Comparison of ENCODE assay signal across 16 mouse cellular contexts in the genomic region with DNA sequence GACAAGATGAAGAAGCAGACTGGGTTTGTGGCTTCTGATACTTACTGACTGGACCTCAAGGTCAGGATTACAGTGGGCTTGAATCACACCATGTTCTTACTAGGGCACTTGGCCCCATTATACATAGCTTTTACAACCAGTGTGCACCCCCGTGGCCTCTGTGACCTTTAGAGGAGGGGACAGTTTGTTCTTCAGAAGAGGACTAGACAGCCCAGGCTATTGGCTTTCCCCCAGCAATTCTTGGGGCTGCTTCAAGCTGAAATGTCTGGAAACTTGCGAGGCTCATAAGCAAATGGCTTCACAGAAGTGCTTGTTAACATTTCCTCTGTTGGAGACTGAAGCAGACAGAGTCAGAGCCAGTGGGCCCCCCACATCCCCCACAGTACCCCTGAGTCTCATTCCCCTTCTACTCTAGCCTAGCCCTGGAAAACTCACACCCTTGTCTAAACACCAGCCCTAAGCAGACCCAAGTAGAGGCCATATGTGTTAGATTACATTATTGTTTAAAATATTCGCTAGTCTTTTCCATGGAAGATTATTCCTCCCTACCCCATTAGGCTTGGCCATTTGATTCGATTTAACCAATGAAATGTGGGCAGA.
DNase-seq lines count a peak whose midpoint lies in the region; ATAC-seq and TF ChIP-seq lines count a peak whose summit lies in the region.
"Had no signal": no experiment of that assay in that cellular context is flagged by ENCODE, and none has a peak within 500 bp of the region (broad histone marks: within the 10 kb centered on the region; RNA-seq: fewer than 3 reads in every experiment).

No protein-coding gene starts in this region.

- no peak for ATAC-seq in intestine, embryonic 14.5 days (replicated peaks; ENCODE audit: low FRiP score, low TSS enrichment, low read depth)
- no peak for ATAC-seq in intestine, postnatal 0 days
- no peak for ATAC-seq in embryonic facial prominence, embryonic 11.5 days (replicated peaks; ENCODE audit: insufficient number of reproducible peaks, low FRiP score, low TSS enrichment, low read depth)
- ATAC-seq in intestine, embryonic 15.5 days = no peak

- peaks cover 36% of the 10 kb centered on the region for H3K4me1 ChIP-seq in intestine, embryonic 14.5 days (replicated peaks; ENCODE audit: control insufficient read depth, insufficient read depth, low read length)
- no peaks in the 10 kb centered on the region; the same call in 1 of the 2 replicates for H3K4me1 ChIP-seq in intestine, postnatal 0 days (replicated peaks; ENCODE audit: control insufficient read depth, insufficient read depth, low read length)
- peaks cover 6% of the 10 kb centered on the region for H3K4me1 ChIP-seq in embryonic facial prominence, embryonic 11.5 days (ENCODE audit: control insufficient read depth, insufficient read depth, low read length)
- H3K4me1 ChIP-seq in intestine, embryonic 15.5 days (replicated peaks) = peaks cover 20% of the 10 kb centered on the region

- H3K9me3 ChIP-seq in intestine, embryonic 14.5 days (ENCODE audit: control insufficient read depth, low read length) = no peaks in the 10 kb centered on the region
- H3K9me3 ChIP-seq in intestine, postnatal 0 days (ENCODE audit: control insufficient read depth) = no peaks in the 10 kb centered on the region
- no peaks in the 10 kb centered on the region for H3K9me3 ChIP-seq in embryonic facial prominence, embryonic 11.5 days (replicated peaks; ENCODE audit: control insufficient read depth, low read length)
- H3K9me3 ChIP-seq in intestine, embryonic 15.5 days = no peaks in the 10 kb centered on the region
- H3K9me3 ChIP-seq: midbrain, embryonic 12.5 days had no signal

- H3K9ac ChIP-seq in intestine, embryonic 14.5 days (ENCODE audit: low read length) = no peak overlapping the region
- H3K9ac ChIP-seq in intestine, postnatal 0 days (ENCODE audit: low read depth, low read length) = no peak overlapping the region
- no peak overlapping the region for H3K9ac ChIP-seq in embryonic facial prominence, embryonic 11.5 days (replicated peaks; ENCODE audit: low read length)
- no peak overlapping the region for H3K9ac ChIP-seq in intestine, embryonic 15.5 days
- H3K9ac ChIP-seq: midbrain, embryonic 12.5 days had no signal

- intact Hi-C loops in gastrocnemius, adult 2 months (cut with DNase I) = loop anchor here (5.0 kb wide), 2 partner anchors 112 to 517 kb away; no protein-coding TSS in a partner anchor

- no peaks in the 10 kb centered on the region for H3K36me3 ChIP-seq in intestine, embryonic 14.5 days (ENCODE audit: control insufficient read depth, insufficient read depth, low read length)
- H3K36me3 ChIP-seq in intestine, postnatal 0 days (ENCODE audit: control insufficient read depth, insufficient read depth) = no peaks in the 10 kb centered on the region
- H3K36me3 ChIP-seq in embryonic facial prominence, embryonic 11.5 days (replicated peaks; ENCODE audit: control insufficient read depth, insufficient read depth, low read depth, low read length) = no peaks in the 10 kb centered on the region
- H3K36me3 ChIP-seq in intestine, embryonic 15.5 days = no peaks in the 10 kb centered on the region
- H3K36me3 ChIP-seq: midbrain, embryonic 12.5 days had no signal

- WGBS in intestine, embryonic 14.5 days = 51% methylated on average over 4 of the region's 4 CpGs
- WGBS in intestine, postnatal 0 days = 55% methylated on average over 4 of the region's 4 CpGs
- WGBS in embryonic facial prominence, embryonic 11.5 days = 70% methylated on average over 4 of the region's 4 CpGs
- WGBS in intestine, embryonic 15.5 days = 52% methylated on average over 4 of the region's 4 CpGs

- DNase-seq in intestine, embryonic 14.5 days (ENCODE audit: low spot score) = no peak
- no peak for DNase-seq in embryonic facial prominence, embryonic 11.5 days (ENCODE audit: low spot score)
- DNase-seq in lung, postnatal 4 days = peak; percentile 26 to 56
- no peak for DNase-seq in retina, postnatal 1 day
- DNase-seq in gastrocnemius, adult 2 months = no peak
- no peak for DNase-seq in cerebellum, adult 11-12 months
- DNase-seq: cerebellum, adult 11 months; heart, adult 2 months; liver; right cerebral cortex, postnatal 14 days had no signal

- TF ChIP-seq CTCF in intestine, postnatal 0 days (IDR thresholded peaks at IDR 0.05; ENCODE audit: low read depth) = no peak
- TF ChIP-seq CTCF in gastrocnemius, adult 2 months (IDR thresholded peaks at IDR 0.05) = no peak

- no peaks in the 10 kb centered on the region for H3K27me3 ChIP-seq in intestine, embryonic 14.5 days (replicated peaks; ENCODE audit: control insufficient read depth, insufficient read depth, low read length)
- H3K27me3 ChIP-seq in intestine, postnatal 0 days (replicated peaks; ENCODE audit: control insufficient read depth, insufficient read depth, low read length) = no peaks in the 10 kb centered on the region
- no peaks in the 10 kb centered on the region for H3K27me3 ChIP-seq in embryonic facial prominence, embryonic 11.5 days (ENCODE audit: control insufficient read depth, insufficient read depth, low read length)
- H3K27me3 ChIP-seq in intestine, embryonic 15.5 days (replicated peaks) = no peaks in the 10 kb centered on the region
- H3K27me3 ChIP-seq: midbrain, embryonic 12.5 days had no signal

- no peak overlapping the region for H3K4me2 ChIP-seq in intestine, embryonic 14.5 days (ENCODE audit: low read length)
- H3K4me2 ChIP-seq in intestine, postnatal 0 days (replicated peaks; ENCODE audit: low read depth) = no peak overlapping the region
- no peak overlapping the region for H3K4me2 ChIP-seq in embryonic facial prominence, embryonic 11.5 days (ENCODE audit: low read depth, low read length)
- H3K4me2 ChIP-seq in intestine, embryonic 15.5 days (replicated peaks) = no peak overlapping the region
- H3K4me2 ChIP-seq: midbrain, embryonic 12.5 days had no signal

- peak overlapping the region; percentile 51 for H3K27ac ChIP-seq in intestine, embryonic 14.5 days (ENCODE audit: low read depth)
- H3K27ac ChIP-seq in intestine, postnatal 0 days (ENCODE audit: low read depth, low read length) = no peak overlapping the region
- H3K27ac ChIP-seq in embryonic facial prominence, embryonic 11.5 days (replicated peaks; ENCODE audit: low read depth, low read length) = 0 out of 2 replicates have a peak overlapping the region, but pooled peaks have one; percentile 16
- 0 out of 2 replicates have a peak overlapping the region, but pooled peaks have one; percentile 27 for H3K27ac ChIP-seq in intestine, embryonic 15.5 days
- no peak overlapping the region for H3K27ac ChIP-seq in gastrocnemius, adult 2 months
- H3K27ac ChIP-seq: heart, adult 2 months; layer of hippocampus, adult 2 months; left cerebral cortex, adult 2 months; macrophage; midbrain, embryonic 12.5 days had no signal

- no peak overlapping the region for H3K4me3 ChIP-seq in intestine, embryonic 14.5 days (ENCODE audit: low read depth, low read length)
- no peak overlapping the region for H3K4me3 ChIP-seq in intestine, postnatal 0 days (ENCODE audit: low read depth, low read length)
- H3K4me3 ChIP-seq in embryonic facial prominence, embryonic 11.5 days (ENCODE audit: low read depth, low read length) = no peak overlapping the region
- H3K4me3 ChIP-seq in intestine, embryonic 15.5 days (replicated peaks) = no peak overlapping the region
- no peak overlapping the region for H3K4me3 ChIP-seq in gastrocnemius, adult 2 months
- H3K4me3 ChIP-seq: heart, adult 2 months; layer of hippocampus, adult 2 months; left cerebral cortex, adult 2 months; midbrain, embryonic 12.5 days had no signal

Comparison
In these comparisons a context has a peak if more than half of its experiments do, and no peak if none do; other contexts are left out.
1. H3K27ac ChIP-seq: peak in intestine, embryonic 14.5 days (single experiment), embryonic facial prominence, embryonic 11.5 days (single experiment) and intestine, embryonic 15.5 days (single experiment); none in intestine, postnatal 0 days (single experiment) and gastrocnemius, adult 2 months (single experiment).
2. DNase-seq: peak in lung, postnatal 4 days (2 of 2); none in intestine, embryonic 14.5 days (single experiment), embryonic facial prominence, embryonic 11.5 days (single experiment), retina, postnatal 1 day (single experiment), gastrocnemius, adult 2 months (single experiment) and cerebellum, adult 11-12 months (single experiment).